Mouse (Mus musculus) G1E (cell line): Measurements from ENCODE around the gene Loxl3.

ENCODE experiments used
- CTCF ChIP-seq: IDR thresholded peaks from 2 replicates; pipeline ENCODE4 v1.5.1; 2012; ENCODE audit warnings: low read depth, low read length, inconsistent platforms, mixed read lengths
- GATA1 ChIP-seq: IDR thresholded peaks from 2 replicates; pipeline ENCODE4 v1.6.1; 2012; ENCODE audit warnings: borderline replicate concordance, low read length, inconsistent platforms, mixed read lengths
- POLR2AphosphoS5 ChIP-seq: IDR thresholded peaks from 2 replicates; pipeline ENCODE4 v1.6.1; 2012; ENCODE audit warnings: low read depth, low read length, inconsistent platforms; ENCODE audit not compliant: insufficient replicate concordance

- TF ChIP-seq CTCF = no peak
- no peak for TF ChIP-seq GATA1
- no peak for TF ChIP-seq POLR2AphosphoS5
These were observed 37.2 kb downstream of the Loxl3 start for GRCm38 (mm10) chr6:83071220-83071619.
